Mouse (Mus musculus) kidney, embryonic 15.5 days (tissue): ENCODE measurements around the gene Ppil2. TPM values are rescaled to one million over a fixed set of nuclear protein-coding genes. Genes with fewer than 3 reads are reported as not detected.
A peak's percentile ranks its signal among the peaks of the same experiment; 100 is the strongest.

ENCODE experiments used
- ATAC-seq: fragments of 200-750 bp; cut with Nextera tagmentation; replicated peaks from 2 replicates; pipeline ENCODE4 v1.8.0; 2017; ENCODE audit warnings: moderate TSS enrichment; ENCODE audit not compliant: low FRiP score
- H3K27ac ChIP-seq: fragments of 300-500 bp; sonication (generic); 2 replicates; pipeline ENCODE4 v1.5.1; 2015; ENCODE audit warnings: mild to moderate bottlenecking, inconsistent platforms
- H3K27me3 ChIP-seq: fragments of 300-500 bp; sonication (generic); 2 replicates; pipeline ENCODE4 v1.6.1; 2015; ENCODE audit warnings: inconsistent platforms
- H3K36me3 ChIP-seq: fragments of 300-500 bp; sonication (generic); 2 replicates; pipeline ENCODE4 v1.6.1; 2015; ENCODE audit warnings: inconsistent platforms
- H3K4me1 ChIP-seq: fragments of 300-500 bp; sonication (generic); 2 replicates; pipeline ENCODE4 v1.6.1; 2015; ENCODE audit warnings: inconsistent platforms
- H3K4me2 ChIP-seq: fragments of 300-500 bp; sonication (generic); 2 replicates; pipeline ENCODE4 v1.6.1; 2015; ENCODE audit warnings: moderate library complexity, mild to moderate bottlenecking, inconsistent platforms
- H3K4me3 ChIP-seq: fragments of 300-500 bp; sonication (generic); replicated peaks from 2 replicates; pipeline ENCODE4 v1.5.1; 2015; ENCODE audit warnings: mild to moderate bottlenecking, inconsistent platforms
- H3K9ac ChIP-seq: fragments of 300-500 bp; sonication (generic); 2 replicates; pipeline ENCODE4 v1.6.1; 2015; ENCODE audit warnings: mild to moderate bottlenecking, inconsistent platforms
- H3K9me3 ChIP-seq: fragments of 300-500 bp; sonication (generic); replicated peaks from 2 replicates; pipeline ENCODE4 v1.6.1; 2016; ENCODE audit warnings: inconsistent platforms
- WGBS: fragments of 180-500 bp; shearing (Covaris S2); methylation state at CpG from one replicate; pipeline ENCODE4 v1.1.7; 2015; ENCODE audit warnings: mixed read lengths; 5-methylcytosine and 5-hydroxymethylcytosine counted together
- polyA plus RNA-seq: library from polyadenylated mRNA; unstranded; fragments of >200 nt; fragmentation: Nextera tagmentation; extraction: Ambion mirVana; gene quantifications from 2 replicates; pipeline ENCODE4 v1.2.1, GENCODE M21; 2015

Ppil2 gene
- polyA plus RNA-seq, 1 experiment from 2014 or later: 145 TPM

DNA sequence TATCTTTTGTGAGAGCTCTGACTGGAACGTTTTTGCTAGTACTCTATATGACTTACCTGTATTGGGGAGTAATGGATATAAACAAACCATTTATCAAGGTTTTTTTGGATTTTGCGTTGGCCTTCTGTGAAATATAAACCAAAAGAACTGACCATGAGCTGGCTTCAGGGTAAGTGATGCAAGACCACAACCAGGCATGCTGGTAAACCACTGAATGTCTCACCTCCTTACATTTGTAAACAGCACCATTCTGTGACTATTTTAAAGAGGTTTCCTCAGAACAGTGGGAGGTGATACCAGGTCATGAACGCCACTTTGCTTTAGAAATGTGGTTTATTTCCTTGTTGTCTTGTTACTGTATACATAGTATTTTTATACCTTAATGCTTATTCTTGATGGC is 24.8 kb downstream of the Ppil2 start:
- Histone ChIP-seq H3K4me2 (no peak overlapping the region), H3K27me3 (no peaks in the 10 kb centered on the region), H3K27ac (no peak overlapping the region), H3K9me3 (no peaks in the 10 kb centered on the region), H3K4me3 (no peak overlapping the region), H3K9ac (no peak overlapping the region), H3K36me3 (peaks cover 97% of the 10 kb centered on the region), H3K4me1 (no peaks in the 10 kb centered on the region)
- no peak for ATAC-seq
- 84% methylated on average over 3 of the region's 3 CpGs for WGBS

DNA sequence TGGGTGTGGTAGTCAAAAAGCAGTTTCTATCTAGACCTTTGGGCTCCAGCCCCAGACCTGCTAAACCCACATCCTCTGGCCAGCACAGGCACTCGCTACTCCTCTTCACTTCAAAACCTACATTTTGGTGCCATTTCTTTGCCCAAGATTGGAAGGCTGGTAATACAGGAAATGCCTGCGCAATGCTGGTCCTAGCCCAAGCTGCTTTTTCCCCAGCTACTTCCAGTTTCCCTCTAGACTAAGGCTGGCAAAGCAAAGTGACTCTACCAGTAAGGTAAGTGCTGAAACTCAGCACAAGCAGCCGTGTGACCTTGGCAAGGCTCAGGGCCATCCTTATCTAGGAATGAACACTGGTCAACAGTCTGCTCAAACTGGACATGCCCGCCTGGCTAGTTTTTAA is 25.4 kb downstream of the Ppil2 start:
- Histone ChIP-seq H3K4me3 (no peak overlapping the region), H3K9me3 (no peaks in the 10 kb centered on the region), H3K36me3 (peaks cover 97% of the 10 kb centered on the region), H3K27me3 (no peaks in the 10 kb centered on the region), H3K4me1 (no peaks in the 10 kb centered on the region), H3K4me2 (no peak overlapping the region), H3K27ac (no peak overlapping the region), H3K9ac (no peak overlapping the region)
- 89% methylated on average over 4 of the region's 4 CpGs for WGBS
- ATAC-seq: no peak

GRCm38 (mm10) chr16:17082121-17082792 is 28.8 kb downstream of the Ppil2 start:
- Histone ChIP-seq H3K4me3 (no peak overlapping the region), H3K36me3 (peaks cover 91% of the 10 kb centered on the region), H3K27ac (no peak overlapping the region), H3K27me3 (no peaks in the 10 kb centered on the region), H3K9ac (no peak overlapping the region), H3K4me1 (no peaks in the 10 kb centered on the region), H3K4me2 (no peak overlapping the region), H3K9me3 (no peaks in the 10 kb centered on the region)
- ATAC-seq: no peak
- 84% methylated on average over 6 of the region's 6 CpGs for WGBS

- H3K36me3 ChIP-seq: peaks cover 76% of the 10 kb centered on the region
- WGBS: 90% methylated on average over 7 of the region's 7 CpGs
- no peak for ATAC-seq
Measured at GRCm38 (mm10) chr16:17078101-17078500, 33.0 kb downstream of the Ppil2 start.

DNA sequence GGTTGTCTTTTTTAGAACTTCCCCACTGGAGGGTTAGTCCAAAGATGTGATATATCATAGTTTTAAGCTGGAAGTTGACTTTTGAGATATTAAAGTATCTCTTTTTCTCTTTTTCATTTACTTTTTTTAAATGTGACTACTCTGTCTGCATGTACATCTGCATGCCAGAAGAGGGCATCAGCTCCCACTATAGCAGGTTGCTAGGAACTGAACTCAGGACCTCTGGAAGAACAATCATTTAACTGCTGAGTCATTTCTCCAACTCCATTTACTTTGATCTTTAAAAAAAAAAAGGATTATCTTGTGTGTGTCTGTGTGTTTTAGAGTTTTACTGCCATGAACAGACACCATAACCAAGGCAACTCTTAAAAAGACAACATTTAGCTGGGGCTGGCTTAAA is 34.2 kb downstream of the Ppil2 start:
- peaks cover 65% of the 10 kb centered on the region for H3K36me3 ChIP-seq
- no peak overlapping the region for H3K4me3 ChIP-seq
- H3K4me2 ChIP-seq: no peak overlapping the region
- no peak overlapping the region for H3K27ac ChIP-seq
- no peaks in the 10 kb centered on the region for H3K9me3 ChIP-seq
- ATAC-seq: no peak
- no peaks in the 10 kb centered on the region for H3K27me3 ChIP-seq
- no peak overlapping the region for H3K9ac ChIP-seq
- H3K4me1 ChIP-seq: no peaks in the 10 kb centered on the region

More at GRCm38 (mm10) chr16:17078101-17078500, 33.0 kb downstream of the Ppil2 start:
- Histone ChIP-seq H3K27ac (no peak overlapping the region), H3K4me2 (no peak overlapping the region), H3K4me1 (no peaks in the 10 kb centered on the region), H3K9me3 (no peaks in the 10 kb centered on the region), H3K27me3 (no peaks in the 10 kb centered on the region), H3K9ac (no peak overlapping the region), H3K4me3 (no peak overlapping the region)

DNA sequence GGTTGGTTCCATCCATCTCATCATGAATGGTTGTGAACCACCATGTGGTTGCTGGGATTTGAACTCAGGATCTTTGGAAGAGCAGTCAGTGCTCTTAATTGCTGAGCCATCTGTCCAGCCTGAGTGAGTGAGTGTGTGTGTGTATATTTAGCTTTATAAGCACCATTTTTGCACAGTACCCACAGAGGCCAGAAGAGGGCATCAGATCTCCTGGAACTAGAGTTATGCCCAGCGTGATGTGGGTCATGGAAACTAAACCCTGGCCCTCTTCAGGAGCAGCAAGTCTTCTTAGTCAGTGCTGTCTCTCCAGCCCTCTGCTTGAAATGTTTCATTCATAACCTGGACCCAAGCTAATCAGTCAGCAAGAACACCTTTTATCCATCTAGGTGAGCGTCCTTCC is 34.8 kb downstream of the Ppil2 start:
- H3K36me3 ChIP-seq: peaks cover 61% of the 10 kb centered on the region
- no peaks in the 10 kb centered on the region for H3K27me3 ChIP-seq
- ATAC-seq: no peak
- H3K4me2 ChIP-seq: no peak overlapping the region
- H3K27ac ChIP-seq: no peak overlapping the region
- no peak overlapping the region for H3K9ac ChIP-seq
- WGBS: 92% methylated on average over 2 of the region's 2 CpGs
- H3K4me3 ChIP-seq: no peak overlapping the region
- H3K9me3 ChIP-seq: no peaks in the 10 kb centered on the region
- H3K4me1 ChIP-seq: no peaks in the 10 kb centered on the region

DNA sequence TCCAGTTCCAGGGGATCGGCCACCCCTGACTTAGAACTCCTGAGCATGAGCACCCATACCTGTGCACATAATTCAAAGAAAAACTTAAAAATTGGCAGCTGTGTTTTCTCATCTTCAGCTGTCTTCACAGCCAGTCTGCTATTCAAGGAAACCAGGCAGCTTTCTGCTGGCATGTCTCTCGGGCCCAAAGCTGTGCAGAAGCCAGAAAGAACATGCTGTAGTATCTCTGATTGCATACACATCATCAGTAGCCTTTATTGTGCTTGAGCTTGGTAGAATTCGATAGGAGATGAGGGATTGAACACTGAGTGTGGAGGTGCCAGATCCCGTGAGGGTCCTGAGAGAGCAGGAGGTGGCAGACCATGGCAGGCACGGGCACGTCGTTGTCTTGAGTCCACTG is 38.1 kb downstream of the Ppil2 start:
- no peaks in the 10 kb centered on the region for H3K9me3 ChIP-seq
- H3K36me3 ChIP-seq: peaks cover 34% of the 10 kb centered on the region
- 87% methylated on average over 7 of the region's 7 CpGs for WGBS
- ATAC-seq: no peak
- no peak overlapping the region for H3K27ac ChIP-seq
- H3K4me1 ChIP-seq: peaks cover 15% of the 10 kb centered on the region
- H3K27me3 ChIP-seq: no peaks in the 10 kb centered on the region
- H3K4me3 ChIP-seq: no peak overlapping the region
- H3K4me2 ChIP-seq: no peak overlapping the region
- no peak overlapping the region for H3K9ac ChIP-seq

GRCm38 (mm10) chr16:17070716-17071115 is 40.3 kb downstream of the Ppil2 start:
- Histone ChIP-seq H3K4me3 (peak overlapping the region; percentile 89), H3K36me3 (peaks cover 15% of the 10 kb centered on the region), H3K4me2 (peak overlapping the region; percentile 89), H3K27me3 (no peaks in the 10 kb centered on the region), H3K4me1 (peaks cover 15% of the 10 kb centered on the region), H3K27ac (no peak overlapping the region), H3K9ac (0 out of 2 replicates have a peak overlapping the region, but pooled peaks have one; percentile 85), H3K9me3 (no peaks in the 10 kb centered on the region)
- no peak for ATAC-seq
- WGBS: 48% methylated on average over 6 of the region's 6 CpGs

- Histone ChIP-seq H3K9me3 (no peaks in the 10 kb centered on the region), H3K4me2 (peak within 1 kb of the TSS; percentile 89), H3K27ac (peak within 1 kb of the TSS; percentile 96), H3K9ac (peak within 1 kb of the TSS; percentile 85), H3K27me3 (no peaks in the 10 kb centered on the region), H3K4me1 (peaks cover 15% of the 10 kb centered on the region), H3K4me3 (peak within 1 kb of the TSS; percentile 89), H3K36me3 (peaks cover 5% of the 10 kb centered on the region; the same call in 1 of the 2 replicates)
- whole genome bisulfite sequencing: under 1% methylated on average over 74 of the region's 76 CpGs
- peak; percentile 97 for ATAC-seq
Measured at GRCm38 (mm10) chr16:17069511-17070443, 41.3 kb downstream of the Ppil2 start, which contains the start of gene Ypel1. Ypel1 (plus strand) TSS chr16:17069696.

DNA sequence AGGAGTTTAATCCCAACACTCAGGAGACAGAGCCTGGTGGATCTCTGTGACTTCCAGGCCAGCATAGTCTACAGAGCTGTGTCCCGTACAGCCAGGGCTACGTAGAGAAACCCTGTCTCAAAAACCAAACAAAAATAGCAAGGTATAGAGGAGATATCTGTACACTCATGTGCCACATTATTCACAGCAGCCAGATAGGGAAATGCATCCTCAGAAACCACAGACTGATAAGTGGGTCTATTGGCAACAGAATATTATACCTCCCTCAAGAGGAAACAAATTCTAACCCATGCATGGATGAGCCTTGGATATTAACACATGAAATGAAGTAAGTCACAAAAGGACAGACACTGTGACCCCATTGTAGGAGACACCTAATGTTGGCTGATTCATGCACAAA is 43.5 kb downstream of the Ppil2 start:
- Histone ChIP-seq H3K4me2 (no peak overlapping the region), H3K27ac (no peak overlapping the region), H3K9ac (no peak overlapping the region), H3K36me3 (no peaks in the 10 kb centered on the region), H3K27me3 (no peaks in the 10 kb centered on the region), H3K4me1 (peaks cover 15% of the 10 kb centered on the region), H3K4me3 (no peak overlapping the region), H3K9me3 (no peaks in the 10 kb centered on the region)
- no peak for ATAC-seq
- 88% methylated on average over 2 of the region's 2 CpGs for WGBS

- no peak overlapping the region for H3K9ac ChIP-seq
- ATAC-seq: no peak
- H3K4me1 ChIP-seq: 0 out of 2 replicates have a peak, but pooled peaks cover 4% of the 10 kb centered on the region
- H3K4me2 ChIP-seq: no peak overlapping the region
- H3K36me3 ChIP-seq: no peaks in the 10 kb centered on the region
- WGBS: 56% methylated on average over 1 of the region's 1 CpGs
- no peak overlapping the region for H3K4me3 ChIP-seq
- H3K27ac ChIP-seq: no peak overlapping the region
- no peaks in the 10 kb centered on the region for H3K9me3 ChIP-seq
- no peaks in the 10 kb centered on the region for H3K27me3 ChIP-seq
Measured at GRCm38 (mm10) chr16:17062338-17062737, 48.7 kb downstream of the Ppil2 start.

GRCm38 (mm10) chr16:17055584-17055983 is 55.5 kb downstream of the Ppil2 start:
- H3K9me3 ChIP-seq: no peaks in the 10 kb centered on the region
- no peak overlapping the region for H3K4me2 ChIP-seq
- WGBS: 81% methylated on average over 3 of the region's 3 CpGs
- H3K4me1 ChIP-seq: no peaks in the 10 kb centered on the region
- H3K9ac ChIP-seq: no peak overlapping the region
- no peak for ATAC-seq
- no peak overlapping the region for H3K27ac ChIP-seq
- H3K4me3 ChIP-seq: no peak overlapping the region
- H3K27me3 ChIP-seq: no peaks in the 10 kb centered on the region
- H3K36me3 ChIP-seq: no peaks in the 10 kb centered on the region
